Mouse (Mus musculus) megakaryocyte, adult 5-6 weeks (primary cell): Measurements from ENCODE around the gene Rab29. TPM values are rescaled to one million over a fixed set of nuclear protein-coding genes. Genes with fewer than 3 reads are reported as not detected.
"Not testable (repeated sequence)": the region's sequence is repeated elsewhere in the genome, so short reads cannot be mapped to it uniquely, and the experiment has no call there.

ENCODE experiments used
- ATAC-seq: 2 replicates; pipeline ENCODE4 v1.8.0; 2016; ENCODE audit warnings: mild to moderate bottlenecking, inconsistent platforms; ENCODE audit not compliant: poor library complexity, severe bottlenecking
- total RNA-seq, 2 experiments: library from RNA; stranded (forward) in 1 of 2; stranded (reverse) in 1 of 2; fragments of 153-499, 151-499 nt in 1 of 2; fragments of 221-1000, 200-1000 nt in 1 of 2; gene quantifications; 2 replicates each; pipeline versions ENCODE4 v1.2.3 to v1.2.4; 2015 to 2017

Rab29 gene
- total RNA-seq, 2 experiments from 2014 or later, result 31.1 to 48.4 TPM

- ATAC-seq, result no peak
These were observed 5.2 kb upstream of the Rab29 start for GRCm38 (mm10) chr1:131861811-131862210.

GRCm38 (mm10) chr1:131865596-131865995 lies 1.4 kb upstream of the Rab29 start:
- ATAC-seq, result no peak

- peak; percentile 48 for ATAC-seq
These were observed 572 bp upstream of the Rab29 start for GRCm38 (mm10) chr1:131866304-131866999.

- peak; percentile 37 for ATAC-seq
These were observed 894 bp downstream of the Rab29 start for GRCm38 (mm10) chr1:131867946-131868290.

- no peak for ATAC-seq
These were observed 2.5 kb downstream of the Rab29 start for GRCm38 (mm10) chr1:131869561-131869960.

- ATAC-seq, result no peak
These were observed 5.8 kb downstream of the Rab29 start for GRCm38 (mm10) chr1:131872856-131873255.

- no peak for ATAC-seq
These were observed 12.8 kb downstream of the Rab29 start for GRCm38 (mm10) chr1:131879816-131880215.

GRCm38 (mm10) chr1:131882787-131883186 lies 15.8 kb downstream of the Rab29 start:
- ATAC-seq, result peak; percentile 66

- no peak for ATAC-seq
These were observed 19.1 kb downstream of the Rab29 start for GRCm38 (mm10) chr1:131886173-131886572.

- ATAC-seq, result no peak
These were observed 19.6 kb downstream of the Rab29 start for GRCm38 (mm10) chr1:131886641-131887040.

- ATAC-seq, result 0 out of 2 replicates have a peak, but pooled peaks have one; percentile 18
These were observed 23.1 kb downstream of the Rab29 start for GRCm38 (mm10) chr1:131890043-131890658.

- no peak for ATAC-seq
These were observed 24.4 kb downstream of the Rab29 start for GRCm38 (mm10) chr1:131891436-131891835.

GRCm38 (mm10) chr1:131902679-131903078 lies 35.7 kb downstream of the Rab29 start:
- no peak for ATAC-seq

- ATAC-seq, result no peak
These were observed 36.2 kb downstream of the Rab29 start for GRCm38 (mm10) chr1:131903251-131903650.

- ATAC-seq, result no peak
These were observed 38.5 kb downstream of the Rab29 start for GRCm38 (mm10) chr1:131905497-131905896.

GRCm38 (mm10) chr1:131908456-131908855 lies 41.4 kb downstream of the Rab29 start:
- ATAC-seq, result no peak

- ATAC-seq, result not testable (repeated sequence)
These were observed 42.2 kb downstream of the Rab29 start for GRCm38 (mm10) chr1:131909236-131909635.

GRCm38 (mm10) chr1:131910001-131910648 lies 43.1 kb downstream of the Rab29 start, which contains the start of gene Nucks1:
Gene Nucks1 (plus strand): TSS chr1:131910534.
- ATAC-seq, result peak; percentile 97

- peak; percentile 71 for ATAC-seq
These were observed 43.9 kb downstream of the Rab29 start for GRCm38 (mm10) chr1:131910674-131911558.

- no peak for ATAC-seq
These were observed 50.6 kb downstream of the Rab29 start for GRCm38 (mm10) chr1:131917634-131918033.

GRCm38 (mm10) chr1:131919052-131919451 lies 52.0 kb downstream of the Rab29 start:
- ATAC-seq, result no peak
